Mouse (Mus musculus) megakaryocyte-erythroid progenitor cell, adult 5 weeks (primary cell): Measurements from ENCODE around the gene Tas2r138. TPM values are rescaled to one million over a fixed set of nuclear protein-coding genes. Genes with fewer than 3 reads are reported as not detected.

Source experiments
- polyA plus RNA-seq: library from polyadenylated mRNA; stranded (reverse); fragments of >175 nt; gene quantifications from 2 replicates; pipeline ENCODE4 v1.2.3, GENCODE M21; 2012

The Tas2r138 gene
- polyA plus RNA-seq, result not detected in 2 replicates

DNA sequence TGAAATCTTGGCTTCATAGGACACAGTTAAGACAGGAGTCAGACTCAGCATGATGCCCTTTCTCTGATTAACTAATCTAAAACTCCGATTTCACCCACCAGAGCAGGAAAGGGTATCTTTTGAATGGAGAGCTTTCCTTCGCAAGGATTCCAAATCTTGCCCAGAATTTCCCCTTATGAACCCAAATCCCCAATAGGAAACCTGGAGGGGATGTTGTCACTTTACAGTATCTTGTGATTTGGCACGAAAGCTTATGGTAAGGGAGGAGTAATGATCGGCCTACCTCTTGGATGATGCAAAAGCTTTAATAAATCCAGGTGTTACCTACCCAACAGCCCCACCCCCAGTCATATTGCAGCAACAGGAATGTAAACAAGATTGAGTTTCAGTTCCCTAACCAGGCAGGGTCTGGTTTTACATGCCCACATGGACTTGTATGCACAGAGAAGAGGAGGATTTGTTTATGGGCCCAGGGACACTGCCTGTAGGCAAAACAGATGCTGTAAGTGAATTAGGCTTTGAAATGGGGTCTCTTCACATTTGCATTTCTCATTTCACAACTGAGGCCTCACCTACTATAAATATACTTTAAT is at the start of gene Tas2r138:
Gene Tas2r138 (minus strand): TSS at position 51 of the 593 bp plus-strand sequence.

DNA sequence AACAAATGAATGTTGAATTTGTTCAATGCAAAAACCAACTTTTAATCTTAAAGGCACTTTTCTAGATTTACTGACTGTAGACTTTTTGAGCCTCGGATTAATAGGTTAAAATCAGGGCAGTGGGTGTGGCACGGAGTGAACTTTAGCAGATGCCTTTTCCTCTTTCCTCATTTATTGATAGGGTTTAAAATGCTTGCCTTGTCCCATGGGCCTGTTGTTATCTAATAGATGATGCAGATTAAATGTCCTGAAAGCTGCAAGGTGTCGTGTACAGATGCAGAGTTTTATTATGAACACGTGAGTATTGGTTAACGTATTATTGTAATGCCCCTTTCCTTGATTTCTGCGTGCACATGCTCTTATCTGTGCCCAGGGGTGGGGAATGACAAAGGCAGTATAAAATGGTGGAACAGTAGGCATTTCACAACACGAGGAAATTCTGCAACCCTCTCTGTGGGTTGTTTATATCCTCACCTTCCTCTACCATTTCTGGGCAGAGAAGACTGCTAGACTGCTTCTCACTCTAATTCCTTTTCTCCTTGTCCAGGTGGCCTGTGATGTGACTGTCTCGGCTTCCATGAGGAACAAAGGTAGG is 15.4 kb upstream of the Tas2r138 start, which contains the start of gene Mgam:
Gene Mgam (plus strand): TSS at position 426 of the 595 bp plus-strand sequence.

DNA sequence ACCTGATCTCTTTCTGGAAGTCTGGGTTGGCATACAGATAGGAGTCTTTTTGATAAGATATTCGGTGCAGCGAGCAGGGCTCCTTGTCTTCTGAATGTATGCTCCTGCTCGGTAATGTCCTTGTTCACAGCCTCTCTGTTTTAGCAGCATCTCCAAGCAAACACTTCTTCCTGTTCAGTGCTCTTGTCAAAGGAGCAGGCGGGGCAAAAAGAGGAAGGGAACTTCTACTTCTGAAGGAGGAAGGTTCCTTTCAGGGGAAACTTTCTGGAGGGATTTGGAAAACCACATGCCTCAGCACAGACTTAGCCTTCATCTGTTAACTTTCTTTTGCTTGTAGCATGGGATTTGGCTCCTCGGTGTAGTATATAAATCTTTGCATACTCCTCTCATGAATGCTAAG is 27.5 kb downstream of the Tas2r138 start, which contains the start of gene Clec5a:
Gene Clec5a (minus strand): TSS at position 177 of the 400 bp plus-strand sequence.

DNA sequence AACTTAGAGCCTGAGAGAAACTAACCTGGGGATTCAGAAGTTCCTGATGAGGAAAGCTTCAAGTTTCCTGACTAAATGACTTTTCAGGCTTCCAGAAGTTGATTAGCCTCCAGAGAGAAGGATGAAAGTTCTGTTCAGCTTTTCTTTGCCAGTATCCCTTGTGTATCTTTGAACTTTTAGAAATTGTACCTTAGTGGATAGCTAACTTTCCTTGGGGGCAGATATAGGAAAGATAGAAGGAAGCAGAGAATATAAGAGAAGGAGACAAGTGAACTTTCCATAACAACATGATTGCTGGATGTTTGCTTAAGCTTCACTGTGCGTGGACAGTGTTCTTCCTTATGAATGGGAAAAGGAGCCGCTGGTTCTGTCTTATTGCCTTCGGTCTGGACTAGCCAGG is 43.9 kb downstream of the Tas2r138 start, which contains the start of gene Olfr460:
Gene Olfr460 (plus strand): TSS at position 301 of the 400 bp plus-strand sequence.

Other genes with a start within 250 kb of the Tas2r138 start
- 4.2 and 5.3 TPM in 2 replicates for gene E330009J07Rik, start 177.2 kb downstream of the Tas2r138 start, polyA plus RNA-seq
- gene Wee2, start 174.2 kb downstream of the Tas2r138 start, polyA plus RNA-seq, result not detected in 2 replicates
- gene Ssbp1, start 142.0 kb downstream of the Tas2r138 start, polyA plus RNA-seq, result 28.9 and 31.7 TPM in 2 replicates
- not detected in 2 replicates for gene Tas2r137, start 122.1 kb downstream of the Tas2r138 start, polyA plus RNA-seq
- not detected in 2 replicates for gene Tas2r108, start 119.8 kb downstream of the Tas2r138 start, polyA plus RNA-seq
- not detected in 2 replicates for gene Prss37, start 93.8 kb downstream of the Tas2r138 start, polyA plus RNA-seq
- not detected in 2 replicates for gene Olfr461, start 58.3 kb downstream of the Tas2r138 start, polyA plus RNA-seq
- not detected in 2 replicates for gene Olfr460, start 43.8 kb downstream of the Tas2r138 start, polyA plus RNA-seq
- 3.7 and 6.0 TPM in 2 replicates for gene Clec5a, start 27.5 kb downstream of the Tas2r138 start, polyA plus RNA-seq
- 1.8 and 2.6 TPM in 2 replicates for gene Mgam, start 15.5 kb upstream of the Tas2r138 start, polyA plus RNA-seq